10 mouse cellular contexts compared by ENCODE assay signal in the genomic region with DNA sequence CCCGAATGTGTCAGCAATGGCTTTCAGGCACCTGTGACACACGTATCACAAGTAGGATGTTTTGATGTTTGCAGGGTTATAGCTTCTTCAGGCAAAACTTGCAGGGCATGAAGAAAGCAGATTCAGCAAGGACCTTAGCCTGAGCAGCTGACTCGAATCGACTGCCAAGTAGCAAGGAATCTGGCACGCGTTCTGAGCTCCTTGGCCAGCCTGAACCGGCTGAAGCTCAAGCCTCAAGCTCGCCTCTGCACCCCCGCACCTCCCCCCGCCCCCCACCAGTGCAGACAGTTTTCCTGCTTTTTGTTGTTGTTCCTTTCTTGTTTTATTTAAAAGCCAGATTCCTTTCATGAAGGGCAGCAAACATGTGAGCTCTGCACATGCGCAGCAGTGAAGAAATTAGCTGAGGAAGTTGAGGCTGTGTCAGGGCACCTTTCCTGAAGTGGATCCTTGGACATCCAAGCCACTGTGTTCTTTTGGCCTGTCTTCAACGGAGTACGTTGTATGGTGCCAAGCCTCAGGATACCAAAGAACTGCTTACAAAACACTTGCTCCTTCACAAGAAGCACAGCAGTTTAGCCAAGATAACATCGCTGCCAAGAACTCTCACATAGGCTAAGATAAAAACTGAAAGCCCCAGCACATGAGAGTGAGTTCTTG. TPM values are rescaled to one million over a fixed set of nuclear protein-coding genes. Genes with fewer than 3 reads are reported as not detected.
DNase-seq lines count a peak whose midpoint lies in the region; ATAC-seq and TF ChIP-seq lines count a peak whose summit lies in the region.
"Had no signal": no experiment of that assay in that cellular context is flagged by ENCODE, and none has a peak within 500 bp of the region (broad histone marks: within the 10 kb centered on the region; RNA-seq: fewer than 3 reads in every experiment).

No protein-coding gene starts in this region.

- no peaks in the 10 kb centered on the region for H3K9me3 ChIP-seq in forebrain, embryonic 13.5 days (replicated peaks)
- no peaks in the 10 kb centered on the region for H3K9me3 ChIP-seq in forebrain, embryonic 10.5 days
- H3K9me3 ChIP-seq in stomach, embryonic 14.5 days (ENCODE audit: control insufficient read depth, low read depth, low read length), result no peaks in the 10 kb centered on the region
- H3K9me3 ChIP-seq: embryonic facial prominence, embryonic 13.5 days had no signal

- TF ChIP-seq POLR2A in lung, adult 2 months (IDR thresholded peaks at IDR 0.05; ENCODE audit: borderline replicate concordance, extremely low read depth, low read depth, low read length), result no peak

- ATAC-seq in forebrain, embryonic 13.5 days, result peak; percentile 89
- ATAC-seq in stomach, embryonic 14.5 days (ENCODE audit: insufficient number of reproducible peaks, insufficient read depth, low FRiP score, low read depth), result peak; percentile 74; the same call in 1 of the 2 replicates

- no peaks in the 10 kb centered on the region for H3K27me3 ChIP-seq in forebrain, embryonic 13.5 days
- H3K27me3 ChIP-seq in forebrain, embryonic 10.5 days (ENCODE audit: poor library complexity, severe bottlenecking), result no peaks in the 10 kb centered on the region
- H3K27me3 ChIP-seq in stomach, embryonic 14.5 days (ENCODE audit: control insufficient read depth, insufficient read depth, low read length), result no peaks in the 10 kb centered on the region
- H3K27me3 ChIP-seq: embryonic facial prominence, embryonic 13.5 days had no signal

- H3K4me2 ChIP-seq in forebrain, embryonic 13.5 days, result no peak overlapping the region
- no peak overlapping the region for H3K4me2 ChIP-seq in stomach, embryonic 14.5 days (replicated peaks; ENCODE audit: low read depth, low read length)
- H3K4me2 ChIP-seq: embryonic facial prominence, embryonic 13.5 days had no signal

- no peak for DNase-seq in forebrain, embryonic 10.5 days (ENCODE audit: extremely low spot score, low spot score)
- peak; percentile 63 for DNase-seq in cerebellum, adult 9-10 months
- DNase-seq in heart, adult 8-10 months (ENCODE audit: low spot score), result peak; percentile 74
- peak; percentile 90 for DNase-seq in kidney, postnatal 14 days
- DNase-seq in lung, adult 2 months, result peak; percentile 32
- DNase-seq in thymus, postnatal 10 days (ENCODE audit: low spot score in 2 of 2), result no peak

- H3K9ac ChIP-seq in forebrain, embryonic 13.5 days, result no peak overlapping the region
- no peak overlapping the region for H3K9ac ChIP-seq in stomach, embryonic 14.5 days (replicated peaks; ENCODE audit: low read depth, low read length)
- H3K9ac ChIP-seq: embryonic facial prominence, embryonic 13.5 days had no signal

- WGBS in forebrain, embryonic 13.5 days, result 73% methylated on average over 14 of the region's 14 CpGs
- WGBS in forebrain, embryonic 10.5 days, result 88% methylated on average over 14 of the region's 14 CpGs
- 52% methylated on average over 14 of the region's 14 CpGs for WGBS in lung, adult 2 months
- WGBS in stomach, embryonic 14.5 days, result 66% methylated on average over 14 of the region's 14 CpGs

- H3K36me3 ChIP-seq in forebrain, embryonic 13.5 days (ENCODE audit: poor library complexity, severe bottlenecking), result no peaks in the 10 kb centered on the region
- H3K36me3 ChIP-seq in forebrain, embryonic 10.5 days (replicated peaks), result no peaks in the 10 kb centered on the region
- no peaks in the 10 kb centered on the region for H3K36me3 ChIP-seq in stomach, embryonic 14.5 days (ENCODE audit: control insufficient read depth, insufficient read depth, low read length)
- H3K36me3 ChIP-seq: embryonic facial prominence, embryonic 13.5 days had no signal

- no peak for TF ChIP-seq CTCF in lung, adult 2 months (IDR thresholded peaks at IDR 0.05; ENCODE audit: insufficient read depth, low read length)

- H3K27ac ChIP-seq in forebrain, embryonic 13.5 days, result no peak overlapping the region
- no peak overlapping the region for H3K27ac ChIP-seq in forebrain, embryonic 10.5 days
- H3K27ac ChIP-seq in stomach, embryonic 14.5 days (ENCODE audit: low read length), result no peak overlapping the region
- H3K27ac ChIP-seq: embryonic facial prominence, embryonic 13.5 days had no signal

- H3K4me3 ChIP-seq in forebrain, embryonic 13.5 days, result no peak overlapping the region
- H3K4me3 ChIP-seq in forebrain, embryonic 10.5 days, result no peak overlapping the region
- no peak overlapping the region for H3K4me3 ChIP-seq in lung, adult 2 months (replicated peaks; ENCODE audit: extremely low read depth, low read depth, low read length)
- no peak overlapping the region for H3K4me3 ChIP-seq in stomach, embryonic 14.5 days (ENCODE audit: low read depth, low read length)
- H3K4me3 ChIP-seq: embryonic facial prominence, embryonic 13.5 days had no signal

- no peaks in the 10 kb centered on the region for H3K4me1 ChIP-seq in forebrain, embryonic 13.5 days
- H3K4me1 ChIP-seq in forebrain, embryonic 10.5 days, result no peaks in the 10 kb centered on the region
- no peaks in the 10 kb centered on the region for H3K4me1 ChIP-seq in lung, adult 2 months (ENCODE audit: control insufficient read depth, insufficient read depth, low read length)
- no peaks in the 10 kb centered on the region for H3K4me1 ChIP-seq in stomach, embryonic 14.5 days (ENCODE audit: control insufficient read depth, insufficient read depth, low read length)
- H3K4me1 ChIP-seq: embryonic facial prominence, embryonic 13.5 days had no signal

RNA-seq across cellular contexts. Expression of gene Slc39a12, which starts 46.3 kb away (rescaled TPM):
- polyA plus RNA-seq in forebrain, embryonic 13.5 days (2015; fragmentation: Nextera tagmentation; extraction: Ambion mirVana), result 0.64 and 0.68 TPM in 2 replicates
- 0.22 and 0.41 TPM in 2 replicates for polyA plus RNA-seq in forebrain, embryonic 10.5 days (2016; fragmentation: Nextera tagmentation; extraction: Ambion mirVana)
- total RNA-seq in heart, adult 8-10 months (2022), result not detected
- 0.12 and 0.22 TPM in 2 replicates for polyA plus RNA-seq in lung, adult 2 months (2012; rRNA removed)
- polyA plus RNA-seq in stomach, embryonic 14.5 days (2014; fragmentation: Nextera tagmentation; extraction: Ambion mirVana), result 0.21 and 0.52 TPM in 2 replicates
- polyA plus RNA-seq: C2C12 had no signal

Comparison
In these comparisons a context has a peak if more than half of its experiments do, and no peak if none do; other contexts are left out.
1. DNase-seq: peak in cerebellum, adult 9-10 months (single experiment), heart, adult 8-10 months (single experiment), kidney, postnatal 14 days (single experiment) and lung, adult 2 months (single experiment); none in forebrain, embryonic 10.5 days (single experiment) and thymus, postnatal 10 days (0 of 2).